Mouse (Mus musculus): ENCODE measurements around the gene Iqcf5.
"Not testable (repeated sequence)": the region's sequence is repeated elsewhere in the genome, so short reads cannot be mapped to it uniquely, and the experiment has no call there.

The Iqcf5 gene

DNA sequence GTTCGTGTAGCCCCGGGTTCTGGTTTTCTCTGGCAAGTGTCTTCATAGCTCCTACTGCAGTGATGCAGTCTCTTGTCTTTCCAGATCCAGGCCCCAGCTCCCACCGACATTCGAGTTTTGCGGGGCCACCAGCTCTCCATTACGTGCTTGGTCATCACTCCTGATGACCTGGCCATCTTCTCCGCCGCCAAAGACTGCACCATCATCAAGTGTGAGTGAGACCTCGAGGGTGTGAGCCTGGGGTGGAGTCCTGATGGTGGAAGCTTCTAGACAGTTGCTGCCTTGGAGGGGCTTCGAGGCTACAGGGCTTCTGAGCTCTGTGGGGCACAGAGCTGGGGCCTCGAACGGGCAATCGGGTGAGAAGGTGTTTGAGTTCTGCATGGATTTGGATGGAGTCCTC, 32.7 kb upstream of the Iqcf5 start:
- no peak for DNase-seq (ENCODE audit: low spot score)

DNA sequence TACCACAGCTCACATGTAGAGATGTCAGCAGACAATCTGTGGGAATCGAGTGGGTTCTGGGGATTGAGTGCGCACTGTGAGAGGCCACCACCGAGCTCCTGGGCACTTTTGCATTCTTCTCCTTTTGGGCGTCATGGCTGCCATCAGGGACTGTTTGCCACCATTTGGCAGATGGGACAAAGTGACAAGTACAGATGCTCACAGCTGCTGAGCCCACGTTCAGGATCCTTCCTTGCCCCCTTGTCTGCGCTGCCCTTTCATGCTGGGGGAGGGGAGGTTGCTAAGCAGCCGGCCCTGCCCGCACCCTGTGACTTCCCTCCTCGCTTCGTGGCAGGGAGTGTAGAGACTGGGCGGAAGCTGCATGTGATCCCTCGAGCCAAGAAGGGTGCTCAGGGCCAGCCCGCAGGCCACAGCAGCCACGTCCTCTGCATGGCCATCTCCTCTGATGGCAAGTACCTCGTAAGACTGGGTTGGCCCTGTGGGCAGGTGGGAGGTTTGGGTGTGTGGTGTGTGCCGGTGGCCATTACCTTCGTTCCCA, 31.7 kb upstream of the Iqcf5 start:
- no peak for DNase-seq (ENCODE audit: low spot score)

DNA sequence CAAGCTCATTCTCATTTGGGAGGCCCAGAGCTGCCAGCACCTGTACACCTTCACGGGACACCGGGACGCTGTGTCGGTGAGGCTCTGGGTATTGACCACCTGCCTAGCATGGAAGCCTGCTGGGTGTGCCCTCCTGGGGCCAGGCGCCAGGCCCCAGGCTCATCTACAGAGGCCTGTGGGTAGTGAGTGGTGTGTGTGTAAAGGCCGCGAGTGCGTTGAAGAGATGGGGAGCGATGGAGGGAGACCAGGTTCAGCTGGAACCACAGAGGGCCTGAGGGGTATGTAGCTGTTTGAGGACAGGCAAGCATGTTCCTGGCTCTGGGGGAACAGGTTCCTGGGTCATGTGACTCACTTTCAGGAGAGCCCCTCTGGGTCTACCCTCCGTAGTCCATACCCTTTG, 31.2 kb upstream of the Iqcf5 start:
- no peak for DNase-seq (ENCODE audit: low spot score)

DNA sequence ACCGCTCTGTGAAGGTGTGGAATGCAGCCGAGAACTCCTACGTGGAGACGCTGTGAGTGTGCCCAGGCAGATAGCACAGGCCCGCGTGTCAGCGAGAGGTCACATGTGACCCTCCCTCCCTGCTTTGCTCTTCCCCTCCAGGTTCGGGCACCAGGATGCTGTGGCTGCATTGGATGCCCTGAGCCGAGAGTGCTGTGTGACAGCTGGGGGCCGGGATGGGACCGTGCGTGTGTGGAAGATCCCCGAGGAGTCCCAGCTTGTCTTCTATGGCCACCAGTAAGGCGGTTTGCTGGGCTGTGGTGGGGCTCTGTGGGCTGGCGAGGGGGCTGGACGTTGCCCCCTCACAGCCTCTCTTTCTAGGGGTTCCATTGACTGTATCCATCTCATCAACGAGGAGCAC, 30.8 kb upstream of the Iqcf5 start:
- DNase-seq (ENCODE audit: low spot score), result no peak

DNA sequence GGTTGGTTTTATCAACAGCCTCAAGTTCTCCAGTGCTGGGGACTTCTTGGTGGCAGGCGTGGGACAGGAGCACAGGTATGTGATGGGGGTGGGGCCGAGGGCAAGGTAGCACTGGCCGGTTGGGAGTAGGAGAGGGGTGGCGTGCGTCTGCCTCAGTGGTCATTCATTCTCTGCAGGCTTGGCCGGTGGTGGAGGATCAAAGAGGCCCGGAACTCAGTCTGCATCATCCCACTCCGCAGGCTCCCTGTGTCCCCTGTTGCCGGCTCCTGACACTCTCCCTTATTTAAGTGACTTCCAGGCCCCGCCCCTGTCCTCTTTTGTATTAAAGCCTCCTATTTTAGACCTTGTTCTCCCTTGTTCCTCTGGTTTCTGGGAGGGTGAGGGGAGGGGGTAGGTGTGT, 29.3 kb upstream of the Iqcf5 start:
- DNase-seq (ENCODE audit: low spot score), result no peak

DNA sequence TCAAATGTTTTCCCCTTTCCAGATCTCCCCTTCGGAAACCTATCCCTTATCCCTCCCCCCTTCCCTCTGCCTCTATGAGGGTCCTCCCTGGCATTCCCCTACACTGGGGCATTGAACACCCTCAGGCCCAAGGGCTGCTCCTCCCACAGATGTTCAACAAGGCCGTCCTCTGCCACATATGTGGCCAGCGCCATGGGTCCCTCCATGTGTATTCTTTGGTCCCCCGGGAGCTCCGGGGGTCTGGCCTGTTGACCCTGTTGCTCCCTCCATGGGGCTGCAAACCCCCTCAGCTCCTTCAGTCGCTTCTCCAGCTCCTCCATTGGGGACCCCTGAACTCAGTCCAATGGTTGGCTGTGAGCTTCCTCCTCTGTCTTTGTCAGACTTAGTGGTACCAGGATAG, 26.8 kb upstream of the Iqcf5 start:
- DNase-seq (ENCODE audit: low spot score), result not testable (repeated sequence)

DNA sequence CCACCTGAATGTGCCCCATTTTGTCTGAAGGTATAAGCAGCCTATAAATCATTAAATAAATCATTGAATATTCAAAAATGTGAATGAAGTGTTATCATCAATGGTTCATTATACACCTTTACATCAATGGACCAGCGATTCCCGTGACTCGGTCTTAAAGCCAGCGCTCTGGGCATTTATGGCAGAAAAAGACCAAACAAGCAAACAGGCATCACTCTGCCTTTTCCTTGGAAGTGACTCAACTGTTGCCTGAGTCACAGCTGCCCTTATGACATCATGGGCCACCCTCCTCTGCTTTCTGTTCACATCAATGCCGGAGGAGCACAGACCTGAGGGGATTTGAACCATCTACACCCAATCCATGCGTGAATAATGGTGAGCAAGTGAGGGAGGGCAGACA, 14.7 kb upstream of the Iqcf5 start, which contains the start of gene Iqcf1:
Gene Iqcf1 (plus strand): TSS at position 301 of the 400 bp plus-strand sequence.
- DNase-seq (ENCODE audit: low spot score), result no peak

DNA sequence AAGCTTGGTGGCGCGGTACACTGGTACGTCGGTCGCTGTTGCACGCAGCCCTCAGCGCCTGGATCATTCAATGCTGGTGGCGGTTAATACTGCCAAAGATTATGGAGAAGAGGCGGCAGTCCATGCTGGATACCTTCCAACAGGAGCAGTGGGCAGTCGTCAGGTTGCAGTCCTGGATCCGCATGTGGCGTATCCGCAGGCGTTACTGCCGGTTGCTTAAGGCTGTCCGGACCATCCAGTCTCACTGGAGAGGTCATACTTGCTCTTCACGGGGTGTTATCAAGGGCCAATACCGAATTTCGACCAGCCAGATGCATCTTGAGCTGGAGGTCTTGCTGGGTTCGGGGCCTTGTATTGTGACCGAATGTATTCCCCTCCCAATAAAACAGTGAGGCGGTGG, 12.5 kb upstream of the Iqcf5 start:
- DNase-seq (ENCODE audit: low spot score), result no peak

DNA sequence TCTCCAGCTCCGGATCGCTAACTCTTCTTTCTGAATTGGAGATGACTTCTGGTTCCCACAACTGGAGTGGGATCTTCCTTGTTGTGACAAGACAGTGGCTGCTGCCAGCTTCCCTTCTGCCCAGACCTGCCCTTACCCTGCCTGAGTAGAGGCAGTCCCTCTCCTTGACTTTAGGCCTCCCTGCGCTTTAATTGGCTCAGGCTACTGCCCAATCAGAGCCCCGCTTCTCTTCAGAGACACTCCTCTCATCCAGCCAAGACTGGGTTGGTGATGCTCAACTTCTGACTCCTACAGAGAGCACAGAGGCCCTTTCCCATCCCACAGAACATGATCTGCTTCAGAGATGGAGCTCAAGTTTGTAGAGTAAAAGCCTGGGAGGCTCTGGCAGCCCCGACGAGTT, 10.1 kb upstream of the Iqcf5 start:
- DNase-seq (ENCODE audit: low spot score), result no peak

DNA sequence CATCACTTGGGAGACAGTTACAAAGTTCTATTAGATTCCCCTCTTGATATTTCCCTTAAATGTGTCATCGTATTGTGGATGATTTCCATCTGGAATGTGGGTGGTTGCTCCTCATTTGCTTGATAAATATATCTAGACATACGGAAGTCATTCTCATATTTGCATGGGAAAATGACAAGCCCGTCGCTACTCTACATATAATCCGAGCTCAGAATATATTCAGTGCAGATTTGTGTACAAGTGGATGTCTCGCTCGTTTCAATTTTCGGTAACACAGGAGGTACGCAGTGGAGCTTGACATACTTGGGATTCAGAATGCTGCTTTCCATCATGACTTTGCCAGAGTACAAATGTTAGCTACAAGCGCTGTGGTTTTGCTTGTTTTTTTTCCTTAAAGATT, 5.0 kb upstream of the Iqcf5 start:
- DNase-seq (ENCODE audit: low spot score), result no peak

DNA sequence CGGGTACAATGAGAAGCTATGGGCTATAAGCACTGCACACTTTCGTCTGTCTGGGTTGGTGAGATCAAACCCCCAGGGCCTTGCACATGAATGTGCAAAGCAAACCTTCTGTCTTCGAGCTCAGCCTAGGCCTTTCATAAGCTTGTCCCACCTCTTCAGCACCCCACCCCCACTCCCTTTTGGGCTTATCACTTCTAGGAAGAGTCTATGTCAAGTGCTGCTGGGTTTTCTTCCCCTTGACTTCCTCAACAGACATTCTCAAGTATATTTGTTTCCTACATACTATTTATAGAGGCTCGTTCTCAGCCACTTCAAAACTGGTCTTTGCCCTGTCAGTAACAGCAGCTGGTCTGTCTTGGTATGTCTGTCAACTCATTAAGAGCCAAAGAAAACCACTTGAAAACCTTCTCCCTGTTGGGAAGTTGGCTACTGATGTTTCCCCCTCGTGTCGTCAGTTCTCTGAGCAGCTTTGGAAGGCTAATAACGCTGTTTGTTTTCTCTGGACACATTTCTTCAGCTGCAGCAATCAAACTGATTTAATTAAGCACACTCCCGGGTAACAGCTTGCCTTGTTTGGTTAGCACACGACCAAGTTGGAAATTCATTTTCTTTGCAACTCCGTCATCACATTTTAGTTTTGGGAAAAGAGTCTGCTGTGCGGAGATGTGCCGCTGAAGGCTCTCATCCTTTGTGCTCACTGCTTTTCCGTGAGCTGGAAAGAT, 1.5 kb upstream of the Iqcf5 start:
- DNase-seq (ENCODE audit: low spot score), result no peak

DNA sequence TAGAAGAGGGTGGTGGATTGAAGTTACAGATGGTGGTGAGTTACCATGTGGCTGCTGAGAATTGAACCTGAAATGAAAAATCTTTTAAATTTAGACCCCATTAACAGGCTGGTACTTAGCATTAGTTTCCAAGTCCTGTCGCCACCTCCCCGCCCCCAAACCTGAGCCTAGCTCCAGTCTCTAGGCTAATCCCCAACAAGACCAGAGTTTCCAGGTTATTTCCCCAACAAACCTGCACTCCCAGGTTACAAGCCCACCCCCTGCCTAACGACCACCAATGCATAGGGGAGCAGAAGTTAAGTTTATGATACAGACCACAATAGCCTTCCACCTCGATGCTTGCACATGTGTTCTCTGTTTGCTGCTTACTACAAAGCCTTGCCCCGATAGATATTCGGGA, 807 bp upstream of the Iqcf5 start:
- DNase-seq (ENCODE audit: low spot score), result no peak

DNA sequence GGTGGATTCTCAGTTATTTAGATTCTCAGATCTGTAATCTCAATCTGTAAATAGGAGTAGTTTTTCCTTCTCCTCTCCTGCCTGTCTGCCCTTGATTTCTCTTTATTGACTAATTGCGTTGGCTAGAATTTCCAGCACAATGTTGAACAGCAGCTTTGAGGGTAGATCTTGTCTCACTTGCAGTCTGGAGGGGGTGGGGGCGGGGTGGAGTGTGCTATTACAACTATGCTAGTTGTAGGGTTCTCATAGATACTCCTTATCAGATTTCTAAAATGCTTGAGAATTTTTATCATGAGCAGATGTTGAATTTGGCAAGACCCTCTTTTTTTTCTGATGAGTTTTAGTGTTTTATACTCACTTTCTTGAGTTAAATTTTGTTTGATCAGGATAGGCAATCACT, 5.1 kb downstream of the Iqcf5 start:
- DNase-seq (ENCODE audit: low spot score), result no peak

DNA sequence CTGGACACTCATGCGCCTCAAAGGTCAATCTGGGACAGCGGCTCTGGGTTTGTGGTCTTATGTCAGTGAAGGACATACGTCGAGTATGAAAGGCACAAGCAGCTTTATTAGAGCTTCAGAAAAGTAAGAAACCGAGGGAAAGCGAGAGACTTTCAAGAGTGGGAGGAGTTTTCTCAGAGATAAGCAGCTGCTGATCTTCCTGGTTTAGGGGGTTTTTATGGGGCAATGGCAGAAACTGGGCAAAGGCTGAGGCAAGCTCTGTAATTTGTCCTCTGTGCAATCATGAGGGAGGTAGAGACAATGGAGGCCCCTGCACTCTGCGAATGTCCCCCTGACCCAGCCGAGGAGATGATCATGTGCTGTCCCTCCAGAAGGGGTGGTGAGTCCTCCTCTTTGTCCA, 5.5 kb downstream of the Iqcf5 start:
- DNase-seq (ENCODE audit: low spot score), result no peak

DNA sequence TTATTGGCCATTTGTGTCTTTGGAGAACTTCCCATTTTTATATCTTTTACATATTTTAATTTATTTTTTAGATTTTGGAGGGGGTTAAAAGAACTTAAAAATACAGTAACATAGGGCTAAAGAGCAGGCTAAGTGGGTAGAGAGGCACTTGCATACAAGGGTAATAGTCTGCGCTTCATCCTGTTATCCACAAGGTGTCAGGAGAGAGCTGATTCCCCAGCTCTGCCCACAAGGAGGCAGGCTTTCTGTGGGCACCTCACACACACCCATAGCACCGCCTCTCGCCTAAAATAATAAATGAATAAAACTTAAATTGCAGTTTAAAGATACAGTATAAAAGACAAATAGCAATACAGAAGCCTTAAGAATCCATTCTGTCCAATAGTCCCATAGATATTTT, 17.5 kb downstream of the Iqcf5 start:
- no peak for DNase-seq (ENCODE audit: low spot score)

DNA sequence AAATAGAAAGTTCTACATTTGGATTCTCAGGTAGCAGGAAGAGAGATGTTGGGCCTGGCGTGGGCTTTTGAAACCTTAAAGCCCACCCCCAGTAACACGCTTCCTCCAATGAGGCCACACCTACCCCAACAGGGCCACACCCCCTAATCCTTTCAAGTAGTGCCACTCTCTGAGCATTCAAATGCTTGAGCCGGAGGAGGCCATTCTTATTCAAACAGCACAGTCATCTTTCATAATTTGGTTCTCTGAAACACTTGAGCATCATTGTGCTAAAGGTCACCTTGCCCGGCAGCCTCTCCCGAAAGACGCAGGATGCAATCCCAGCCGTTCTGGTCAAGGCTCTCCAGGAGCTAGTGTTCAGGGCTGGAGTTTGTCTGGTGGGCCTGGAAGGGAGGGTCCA, 19.9 kb downstream of the Iqcf5 start:
- DNase-seq (ENCODE audit: low spot score), result no peak

DNA sequence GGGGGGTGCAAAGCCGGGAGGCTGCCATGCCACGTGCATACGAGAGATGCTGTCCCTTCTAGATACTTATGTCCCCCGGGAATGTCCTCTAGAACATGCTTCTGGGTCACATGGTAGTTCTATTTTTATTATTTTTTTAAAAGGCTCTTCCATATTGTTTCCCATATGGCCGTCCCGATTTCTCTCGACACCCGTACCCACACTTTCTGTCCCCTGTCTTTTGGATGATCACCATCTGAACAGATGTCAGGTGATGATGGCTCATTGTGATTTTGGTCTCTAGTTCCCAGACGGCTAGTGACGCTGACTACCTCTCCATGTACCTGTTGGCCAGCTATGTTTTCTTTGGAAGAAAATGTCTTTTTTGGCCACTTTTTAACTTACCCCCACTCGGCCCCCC, 20.6 kb downstream of the Iqcf5 start:
- DNase-seq (ENCODE audit: low spot score), result no peak

DNA sequence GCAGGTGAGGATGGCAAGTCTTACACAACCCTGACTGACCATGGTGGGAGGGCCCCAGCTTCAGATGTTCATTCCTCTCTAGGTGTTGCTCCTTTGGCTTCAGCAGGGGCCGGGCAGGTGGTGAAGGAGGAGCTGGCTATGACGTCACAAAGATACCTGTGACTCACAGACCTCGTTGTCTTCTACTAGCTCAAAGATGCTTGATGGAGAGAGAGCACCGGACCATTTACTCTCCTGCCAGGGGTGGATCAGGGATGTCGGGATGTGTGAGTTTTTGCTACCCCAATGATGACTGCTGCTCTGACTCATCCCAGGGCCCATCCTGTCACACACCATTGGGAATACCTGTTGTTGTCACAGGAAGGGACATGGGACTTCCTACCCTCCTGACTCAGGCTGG, 47.2 kb downstream of the Iqcf5 start, which contains the start of gene Iqcf3:
Gene Iqcf3 (minus strand): TSS at position 101 of the 400 bp plus-strand sequence.
- DNase-seq (ENCODE audit: low spot score), result no peak

DNA sequence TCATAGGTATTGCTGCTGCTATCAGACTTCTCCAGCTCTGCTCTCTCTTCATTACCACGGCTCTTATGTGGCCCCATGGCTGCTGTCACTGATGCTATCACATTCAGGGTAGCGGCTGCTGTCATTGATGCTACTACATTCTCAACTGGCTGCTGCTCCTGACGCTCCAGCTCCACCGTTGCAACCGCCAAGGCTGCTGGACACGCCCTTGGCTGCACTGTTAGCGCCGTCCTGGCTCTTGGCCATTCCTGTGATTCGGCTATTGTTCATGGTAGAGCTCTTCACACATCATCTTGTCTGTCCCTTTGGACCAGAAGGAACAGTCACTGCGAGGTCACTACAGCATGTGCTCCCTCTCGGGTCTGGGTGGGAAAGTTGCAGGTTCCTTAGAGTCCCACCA, 47.9 kb downstream of the Iqcf5 start:
- DNase-seq (ENCODE audit: low spot score), result no peak

DNA sequence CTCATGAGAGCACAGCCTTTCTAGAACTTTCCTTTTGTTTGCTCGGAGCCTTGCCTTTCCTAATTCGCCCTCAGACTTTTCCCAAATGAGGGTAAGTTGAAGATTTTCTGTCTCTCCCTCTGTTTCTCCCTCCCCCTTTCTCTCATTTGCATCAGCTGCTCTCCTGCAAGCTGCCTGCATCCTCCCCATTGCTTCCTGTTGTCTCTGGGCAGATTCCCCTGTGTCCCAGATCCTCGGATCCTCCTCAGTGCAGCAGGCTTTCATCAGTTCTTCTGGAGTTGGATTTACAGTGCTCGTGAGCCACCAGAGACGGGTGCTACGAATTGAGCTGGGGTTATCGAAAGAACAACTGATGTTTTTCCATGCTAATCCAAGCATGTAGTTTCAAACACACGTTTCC, 49.7 kb downstream of the Iqcf5 start:
- DNase-seq (ENCODE audit: low spot score), result no peak
